Mouse (Mus musculus): ENCODE measurements at regions not wholly inside any gene's neighbourhood (a gene's known extent, or its start where the extent isn't known, plus 50 kb on each side); places are given as distances from the start of the nearest gene placed in this dataset.
A peak's percentile ranks its signal among the peaks of the same experiment; 100 is the strongest.

DNA sequence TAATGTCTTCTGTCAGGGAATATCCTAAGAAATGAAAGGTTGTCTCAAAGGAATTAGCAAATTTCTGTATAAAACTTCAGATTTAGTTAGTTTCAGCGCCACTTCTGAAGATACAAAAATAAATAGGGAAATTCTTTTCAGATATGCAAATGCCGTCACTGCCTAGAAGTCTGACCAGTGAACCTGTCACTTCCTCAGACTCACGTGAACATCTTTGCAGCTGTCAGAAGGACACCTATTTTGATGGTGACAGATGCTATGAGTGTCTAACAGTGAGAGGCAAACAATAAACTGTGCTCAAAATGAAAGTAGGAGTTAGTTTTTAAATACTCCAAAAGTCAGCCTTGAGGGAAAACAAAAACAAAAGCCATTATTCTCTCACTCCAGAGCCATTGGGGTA lies 57.5 kb upstream of the Igf1r start:
- Histone ChIP-seq H3K4me2 (ENCODE audit: low read length) (no peak overlapping the region), H3K9me3 (ENCODE audit: control insufficient read depth, low read length) (no peaks in the 10 kb centered on the region), H3K4me1 (replicated peaks; ENCODE audit: control insufficient read depth, insufficient read depth, low read length) (no peaks in the 10 kb centered on the region), H3K4me3 (replicated peaks; ENCODE audit: low read length) (no peak overlapping the region), H3K9ac (replicated peaks; ENCODE audit: low read depth, low read length) (no peak overlapping the region), H3K27ac (ENCODE audit: low read length) (no peak overlapping the region), H3K27me3 (replicated peaks; ENCODE audit: control insufficient read depth, insufficient read depth, low read length) (no peaks in the 10 kb centered on the region), H3K36me3 (ENCODE audit: control insufficient read depth, insufficient read depth) (no peaks in the 10 kb centered on the region)
- WGBS: 84% methylated on average over 3 of the region's 3 CpGs
- no peak for ATAC-seq

DNA sequence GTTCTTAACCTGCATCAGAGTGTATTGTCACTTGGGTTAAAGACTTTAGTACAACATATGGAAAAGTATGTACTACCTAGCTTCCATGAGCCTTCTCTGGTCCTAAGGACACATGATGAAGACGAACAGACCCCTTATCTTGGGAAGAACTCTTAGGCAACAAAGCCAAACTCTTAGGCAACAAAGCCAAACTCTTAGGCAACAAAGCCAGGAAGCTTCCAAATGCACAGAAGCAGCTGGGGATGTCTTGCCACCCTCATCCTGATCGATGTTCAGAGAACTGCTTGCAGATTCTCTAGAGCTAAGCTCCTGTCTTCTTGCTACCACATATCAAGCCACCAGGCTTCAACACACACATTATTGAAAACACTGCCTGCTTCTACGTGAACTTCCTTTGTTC lies 59.7 kb upstream of the Igf1r start:
- WGBS: 73% methylated on average over 3 of the region's 3 CpGs
- Histone ChIP-seq H3K4me3 (replicated peaks; ENCODE audit: low read length) (no peak overlapping the region), H3K9ac (replicated peaks; ENCODE audit: low read depth, low read length) (no peak overlapping the region), H3K4me2 (ENCODE audit: low read length) (no peak overlapping the region), H3K4me1 (replicated peaks; ENCODE audit: control insufficient read depth, insufficient read depth, low read length) (no peaks in the 10 kb centered on the region), H3K27me3 (replicated peaks; ENCODE audit: control insufficient read depth, insufficient read depth, low read length) (no peaks in the 10 kb centered on the region), H3K9me3 (ENCODE audit: control insufficient read depth, low read length) (no peaks in the 10 kb centered on the region), H3K36me3 (ENCODE audit: control insufficient read depth, insufficient read depth) (no peaks in the 10 kb centered on the region), H3K27ac (ENCODE audit: low read length) (no peak overlapping the region)
- ATAC-seq: no peak

DNA sequence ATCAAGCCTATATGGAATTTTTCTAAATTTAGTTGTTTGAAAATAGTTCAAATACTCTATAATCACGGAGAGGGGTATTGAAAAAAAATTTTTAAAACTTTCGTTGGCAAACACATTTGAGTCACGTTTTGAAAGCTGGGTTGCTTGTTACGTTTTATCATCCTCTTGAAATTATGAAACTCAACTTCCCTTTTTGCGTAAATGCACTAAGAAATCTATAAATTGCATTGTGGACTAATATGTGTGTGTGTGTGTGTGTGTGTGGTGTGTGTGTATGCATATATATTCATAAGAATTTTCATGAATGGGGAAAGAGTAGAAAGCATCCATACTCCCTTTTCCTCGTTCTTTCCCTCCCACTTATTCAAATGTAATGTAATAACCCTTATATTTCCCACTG lies 69.6 kb upstream of the Igf1r start:
- H3K27me3 ChIP-seq (replicated peaks; ENCODE audit: control insufficient read depth, insufficient read depth, low read length): no peaks in the 10 kb centered on the region
- no peak overlapping the region for H3K9ac ChIP-seq (replicated peaks; ENCODE audit: low read depth, low read length)
- no peak overlapping the region for H3K4me3 ChIP-seq (replicated peaks; ENCODE audit: low read length)
- no peak overlapping the region for H3K4me2 ChIP-seq (ENCODE audit: low read length)
- H3K27ac ChIP-seq (ENCODE audit: low read length): no peak overlapping the region
- peaks cover 2% of the 10 kb centered on the region; the same call in 1 of the 2 replicates for H3K4me1 ChIP-seq (replicated peaks; ENCODE audit: control insufficient read depth, insufficient read depth, low read length)
- no peaks in the 10 kb centered on the region for H3K36me3 ChIP-seq (ENCODE audit: control insufficient read depth, insufficient read depth)
- no peak for ATAC-seq
- no peaks in the 10 kb centered on the region for H3K9me3 ChIP-seq (ENCODE audit: control insufficient read depth, low read length)
- 80% methylated on average over 6 of the region's 6 CpGs for WGBS

DNA sequence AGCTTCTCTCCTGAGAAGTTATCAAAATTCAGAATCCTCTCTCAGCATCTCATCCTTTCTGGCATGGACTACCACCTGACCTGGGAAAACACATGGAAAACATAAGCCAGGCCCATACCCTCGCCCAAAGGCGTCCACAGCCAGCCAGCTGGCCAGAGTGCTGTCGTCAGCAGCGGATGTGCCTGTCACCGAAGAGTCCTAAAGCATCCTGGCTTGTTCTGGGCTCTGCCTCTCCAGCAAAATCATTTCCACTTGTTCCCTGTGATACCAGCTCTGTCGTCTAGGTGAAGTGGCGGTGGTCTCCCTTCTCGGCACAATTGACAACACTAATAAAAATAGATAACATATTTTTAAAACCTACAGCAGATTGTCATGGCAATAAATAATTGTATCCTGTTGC lies 70.0 kb upstream of the Igf1r start:
- Histone ChIP-seq H3K9me3 (ENCODE audit: control insufficient read depth, low read length) (no peaks in the 10 kb centered on the region), H3K4me2 (ENCODE audit: low read length) (no peak overlapping the region), H3K36me3 (ENCODE audit: control insufficient read depth, insufficient read depth) (no peaks in the 10 kb centered on the region), H3K4me1 (replicated peaks; ENCODE audit: control insufficient read depth, insufficient read depth, low read length) (peaks cover 2% of the 10 kb centered on the region; the same call in 1 of the 2 replicates), H3K9ac (replicated peaks; ENCODE audit: low read depth, low read length) (no peak overlapping the region), H3K4me3 (replicated peaks; ENCODE audit: low read length) (no peak overlapping the region), H3K27me3 (replicated peaks; ENCODE audit: control insufficient read depth, insufficient read depth, low read length) (no peaks in the 10 kb centered on the region), H3K27ac (ENCODE audit: low read length) (no peak overlapping the region; the same call in 1 of the 2 replicates)
- WGBS: 78% methylated on average over 8 of the region's 8 CpGs
- no peak for ATAC-seq

DNA sequence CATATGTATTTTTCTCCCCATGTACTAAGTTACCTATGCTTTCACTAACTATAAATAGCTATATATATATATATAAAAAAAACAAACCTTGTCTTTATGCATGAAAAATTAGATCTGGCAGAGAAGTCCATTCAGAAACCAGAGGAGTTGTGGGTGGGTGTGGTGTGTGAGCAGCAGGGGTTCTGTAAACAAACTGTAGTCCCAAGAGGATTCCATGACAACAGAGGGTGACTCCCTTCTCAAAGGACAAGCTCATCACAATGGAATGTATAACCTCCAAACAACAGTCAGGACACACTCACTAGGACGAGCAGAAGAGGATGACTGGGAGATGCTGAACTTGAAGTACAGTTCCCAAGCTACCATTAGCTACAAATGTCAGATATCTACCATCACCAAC lies 74.4 kb upstream of the Igf1r start:
- WGBS: 40% methylated on average over 1 of the region's 1 CpGs
- no peaks in the 10 kb centered on the region for H3K9me3 ChIP-seq (ENCODE audit: control insufficient read depth, low read length)
- ATAC-seq: no peak
- no peak overlapping the region for H3K4me3 ChIP-seq (replicated peaks; ENCODE audit: low read length)
- peaks cover 2% of the 10 kb centered on the region; the same call in 1 of the 2 replicates for H3K4me1 ChIP-seq (replicated peaks; ENCODE audit: control insufficient read depth, insufficient read depth, low read length)
- H3K27ac ChIP-seq (ENCODE audit: low read length): no peak overlapping the region
- no peak overlapping the region for H3K4me2 ChIP-seq (ENCODE audit: low read length)
- no peaks in the 10 kb centered on the region for H3K36me3 ChIP-seq (ENCODE audit: control insufficient read depth, insufficient read depth)
- H3K27me3 ChIP-seq (replicated peaks; ENCODE audit: control insufficient read depth, insufficient read depth, low read length): no peaks in the 10 kb centered on the region
- no peak overlapping the region for H3K9ac ChIP-seq (replicated peaks; ENCODE audit: low read depth, low read length)

DNA sequence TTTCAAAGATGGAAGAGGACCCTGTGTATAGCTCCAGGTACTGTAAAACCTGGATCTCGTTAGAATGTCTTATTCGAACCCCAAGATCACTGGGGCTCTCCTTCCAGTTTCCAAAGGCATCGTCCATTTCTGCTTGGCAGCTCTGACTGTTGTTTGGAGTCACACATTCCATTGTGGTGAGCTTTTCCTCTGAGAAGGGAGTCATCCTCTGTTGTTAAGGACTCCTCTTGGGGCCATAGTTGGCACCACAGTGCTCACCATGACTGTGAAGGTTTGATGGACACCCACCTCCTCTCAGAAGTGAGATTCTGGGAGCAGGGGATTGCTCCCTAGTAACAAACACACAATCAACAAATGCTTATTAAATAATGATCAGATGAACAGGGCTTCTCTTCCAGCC lies 75.0 kb upstream of the Igf1r start:
- Histone ChIP-seq H3K36me3 (ENCODE audit: control insufficient read depth, insufficient read depth) (no peaks in the 10 kb centered on the region), H3K9ac (replicated peaks; ENCODE audit: low read depth, low read length) (no peak overlapping the region)
- 81% methylated on average over 3 of the region's 3 CpGs for WGBS

DNA sequence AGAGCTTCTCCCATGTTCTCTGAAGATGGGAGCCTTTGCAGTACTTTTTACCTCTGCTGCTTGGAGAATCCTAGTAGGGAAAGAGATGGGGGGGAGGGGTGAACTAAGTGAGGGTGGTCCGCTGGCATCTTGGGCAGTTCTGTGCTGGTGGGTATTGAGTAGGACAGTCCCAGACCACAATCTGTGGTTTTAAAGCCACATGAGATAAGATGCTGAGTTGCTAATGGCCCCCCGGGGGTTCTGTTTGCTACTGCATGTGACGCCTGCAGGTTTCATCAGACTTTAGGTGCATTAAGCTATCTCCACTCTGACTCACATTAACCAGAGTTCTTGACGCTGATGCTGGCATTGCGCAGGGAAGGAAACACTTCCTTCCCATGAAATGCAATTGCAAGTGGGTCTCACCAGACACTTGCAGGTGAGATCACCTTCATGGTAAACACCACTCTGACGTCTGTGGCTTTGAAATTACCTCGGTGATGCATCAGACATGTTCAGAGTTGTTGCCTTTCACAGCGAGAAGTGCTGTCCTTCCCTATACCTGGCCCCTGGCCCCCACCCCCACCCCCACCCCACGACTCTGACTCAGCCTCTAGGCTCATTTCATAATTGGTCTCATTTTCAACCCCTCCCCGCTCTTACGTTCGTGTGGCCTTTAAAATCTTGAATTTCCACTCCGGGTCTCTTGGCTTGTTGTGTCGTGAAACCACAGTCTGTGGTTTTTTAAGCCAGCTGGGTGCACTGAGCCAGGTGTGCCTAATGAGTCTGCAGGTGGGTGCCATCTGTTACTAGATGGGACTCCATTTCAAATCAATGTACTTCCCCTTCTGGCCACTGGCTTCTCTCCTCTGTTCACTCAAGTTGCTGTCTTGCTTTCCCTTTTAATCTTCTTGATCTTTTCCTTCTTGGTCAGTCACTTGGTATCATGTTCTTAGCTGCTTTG lies 94.8 kb upstream of the Synm start:
- no peaks in the 10 kb centered on the region for H3K36me3 ChIP-seq (ENCODE audit: control insufficient read depth, insufficient read depth)
- no peaks in the 10 kb centered on the region for H3K27me3 ChIP-seq (replicated peaks; ENCODE audit: control insufficient read depth, insufficient read depth, low read length)
- peaks cover 4% of the 10 kb centered on the region; the same call in 1 of the 2 replicates for H3K4me1 ChIP-seq (replicated peaks; ENCODE audit: control insufficient read depth, insufficient read depth, low read length)
- no peak overlapping the region for H3K9ac ChIP-seq (replicated peaks; ENCODE audit: low read depth, low read length)
- H3K27ac ChIP-seq (ENCODE audit: low read length): no peak overlapping the region
- no peak for ATAC-seq
- H3K9me3 ChIP-seq (ENCODE audit: control insufficient read depth, low read length): no peaks in the 10 kb centered on the region
- H3K4me3 ChIP-seq (replicated peaks; ENCODE audit: low read length): no peak overlapping the region
- H3K4me2 ChIP-seq (ENCODE audit: low read length): no peak overlapping the region
- WGBS: 81% methylated on average over 14 of the region's 14 CpGs

More for the DNA sequence above, 75.0 kb upstream of the Igf1r start:
- Histone ChIP-seq H3K9me3 (ENCODE audit: control insufficient read depth, low read length) (no peaks in the 10 kb centered on the region), H3K27ac (ENCODE audit: low read length) (no peak overlapping the region), H3K4me3 (replicated peaks; ENCODE audit: low read length) (no peak overlapping the region), H3K4me2 (ENCODE audit: low read length) (no peak overlapping the region), H3K4me1 (replicated peaks; ENCODE audit: control insufficient read depth, insufficient read depth, low read length) (peaks cover 2% of the 10 kb centered on the region; the same call in 1 of the 2 replicates), H3K27me3 (replicated peaks; ENCODE audit: control insufficient read depth, insufficient read depth, low read length) (no peaks in the 10 kb centered on the region)
- no peak for ATAC-seq

DNA sequence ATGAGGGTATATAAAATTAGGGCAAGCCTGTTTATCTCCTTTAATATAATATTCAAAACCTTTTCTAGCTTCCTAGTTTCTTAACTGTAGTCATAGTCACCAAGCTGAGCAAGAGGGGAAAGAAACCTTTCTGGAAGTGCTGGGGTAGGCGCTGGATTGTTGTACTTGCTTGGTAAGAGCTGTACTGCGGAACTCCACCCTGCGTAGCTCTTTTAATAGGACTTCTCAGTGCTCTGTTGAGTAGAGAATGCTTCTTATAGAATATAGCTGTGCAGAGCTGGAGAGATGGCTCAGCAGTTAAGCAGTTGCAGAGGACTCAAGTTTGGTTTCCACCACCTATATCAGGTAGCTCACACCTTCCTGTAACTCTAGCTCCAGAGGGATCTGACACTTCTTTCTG lies 93.3 kb upstream of the Synm start:
- no peak overlapping the region for H3K4me3 ChIP-seq (replicated peaks; ENCODE audit: low read length)
- H3K27me3 ChIP-seq (replicated peaks; ENCODE audit: control insufficient read depth, insufficient read depth, low read length): no peaks in the 10 kb centered on the region
- H3K9me3 ChIP-seq (ENCODE audit: control insufficient read depth, low read length): no peaks in the 10 kb centered on the region
- H3K27ac ChIP-seq (ENCODE audit: low read length): no peak overlapping the region
- no peak overlapping the region for H3K4me2 ChIP-seq (ENCODE audit: low read length)
- no peak overlapping the region for H3K9ac ChIP-seq (replicated peaks; ENCODE audit: low read depth, low read length)
- no peak for ATAC-seq
- WGBS: 97% methylated on average over 3 of the region's 3 CpGs
- H3K4me1 ChIP-seq (replicated peaks; ENCODE audit: control insufficient read depth, insufficient read depth, low read length): peaks cover 4% of the 10 kb centered on the region
- H3K36me3 ChIP-seq (ENCODE audit: control insufficient read depth, insufficient read depth): no peaks in the 10 kb centered on the region

DNA sequence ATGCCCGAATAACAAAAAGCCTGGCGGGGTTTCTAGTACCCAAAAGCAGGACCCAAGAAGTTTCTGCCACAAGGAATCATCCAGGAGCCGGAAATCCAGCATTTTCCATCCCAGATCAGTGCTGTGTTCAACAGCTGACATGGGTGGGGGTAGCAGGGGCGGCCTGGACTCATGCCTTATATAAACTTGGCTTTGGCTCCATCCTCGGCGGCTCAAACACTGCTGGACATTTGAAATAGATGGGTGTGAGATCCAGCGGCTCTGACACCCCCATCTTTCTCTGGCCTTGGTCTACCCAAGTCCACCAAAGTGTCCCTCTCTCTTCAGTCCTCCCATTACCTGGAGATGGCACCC lies 89.9 kb upstream of the Synm start:
- H3K9me3 ChIP-seq (ENCODE audit: control insufficient read depth, low read length): no peaks in the 10 kb centered on the region
- peak; percentile 54 for ATAC-seq
- peak overlapping the region; percentile 68 for H3K9ac ChIP-seq (replicated peaks; ENCODE audit: low read depth, low read length)
- peaks cover 6% of the 10 kb centered on the region for H3K4me1 ChIP-seq (replicated peaks; ENCODE audit: control insufficient read depth, insufficient read depth, low read length)
- peak overlapping the region; percentile 57 for H3K4me3 ChIP-seq (replicated peaks; ENCODE audit: low read length)
- H3K36me3 ChIP-seq (ENCODE audit: control insufficient read depth, insufficient read depth): no peaks in the 10 kb centered on the region
- peak overlapping the region; percentile 82 for H3K4me2 ChIP-seq (ENCODE audit: low read length)
- 4% methylated on average over 7 of the region's 7 CpGs for WGBS
- H3K27ac ChIP-seq (ENCODE audit: low read length): no peak overlapping the region
- H3K27me3 ChIP-seq (replicated peaks; ENCODE audit: control insufficient read depth, insufficient read depth, low read length): no peaks in the 10 kb centered on the region
